Mouse (Mus musculus) mouse embryonic stem cell (cell line): ENCODE results near the gene Mctp2.

Source experiments
- in situ Hi-C, 2 experiments: fragments of 300-500 bp; cut with MboI; formaldehyde crosslinking; loops; 1 replicate in 1 of 2; 3 replicates in 1 of 2; pipeline ENCODE4 v1.14.3; 2019 to 2020; ENCODE audit warnings: low sequenced_read_pairs in 2 of 2, low pct_unique_long_range_greater_than_20kb in 1 of 2, mixed read lengths in 1 of 2; ENCODE audit not compliant: unreplicated experiment in 1 of 2

Mctp2 gene

GRCm38 (mm10) chr7:72215563-72216215, 90.7 kb downstream of the Mctp2 start:
- in situ Hi-C loops: no loop called here

DNA sequence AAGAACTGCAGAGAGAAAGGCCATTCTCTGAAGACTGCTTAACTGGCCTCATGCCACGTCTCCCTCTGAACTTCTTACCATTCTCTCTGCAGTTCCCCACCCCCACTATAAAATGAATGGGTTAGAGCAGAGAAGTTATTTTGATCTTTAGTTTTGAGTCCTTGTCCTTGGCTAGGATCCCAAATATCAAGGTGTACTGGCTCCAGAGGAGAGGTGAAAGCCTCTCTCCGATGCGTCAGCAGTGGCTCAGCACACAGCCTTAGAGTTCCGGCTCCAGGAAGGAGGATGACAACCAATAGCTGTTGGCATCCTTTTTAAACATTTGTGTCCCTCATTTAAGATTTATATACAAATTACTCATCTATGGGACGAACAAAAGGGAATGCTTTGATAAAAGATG, 96.2 kb downstream of the Mctp2 start:
- in situ Hi-C loops: no loop called here

- in situ Hi-C loops: no loop called here
Observed at GRCm38 (mm10) chr7:72209296-72209695, 97.1 kb downstream of the Mctp2 start.

DNA sequence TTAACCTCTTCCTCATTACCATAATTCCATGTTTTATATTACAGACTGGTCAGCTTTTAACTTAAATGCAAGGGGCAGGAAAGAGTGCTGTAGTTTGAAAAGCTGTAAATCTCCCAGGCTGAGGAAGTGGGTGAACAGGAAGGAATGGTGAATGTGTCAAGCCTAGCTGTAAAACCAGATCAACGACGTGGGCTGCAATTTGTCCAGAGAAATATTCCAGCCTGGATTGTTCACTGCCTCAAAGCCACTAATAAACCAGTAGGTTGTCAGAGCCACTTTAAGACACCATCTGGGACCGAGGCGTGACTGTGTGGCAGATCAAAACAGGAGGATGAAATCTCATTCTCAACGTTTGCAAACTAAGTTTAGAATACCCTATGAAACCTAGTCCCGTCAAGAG, 99.6 kb downstream of the Mctp2 start:
- in situ Hi-C loops: no loop called here

DNA sequence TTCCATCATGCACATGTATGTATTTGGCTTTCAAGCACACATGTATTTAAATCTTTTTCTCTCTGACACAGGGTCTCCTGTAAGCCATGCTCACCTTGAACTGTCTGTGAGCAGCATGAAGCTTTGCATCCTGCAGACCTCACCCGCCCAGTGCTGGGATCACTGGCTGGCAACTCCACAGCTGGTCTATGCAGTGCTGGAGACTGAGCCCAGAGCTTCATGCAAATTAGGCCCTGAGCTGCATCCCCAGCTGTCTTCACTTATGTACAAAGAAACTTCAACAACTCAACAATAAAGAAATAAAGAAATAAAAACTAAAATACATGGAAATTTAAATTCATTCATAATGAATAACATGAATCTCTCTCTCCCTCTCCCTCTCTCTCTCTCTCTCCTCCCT, 110.7 kb downstream of the Mctp2 start:
- in situ Hi-C loops: no loop called here

DNA sequence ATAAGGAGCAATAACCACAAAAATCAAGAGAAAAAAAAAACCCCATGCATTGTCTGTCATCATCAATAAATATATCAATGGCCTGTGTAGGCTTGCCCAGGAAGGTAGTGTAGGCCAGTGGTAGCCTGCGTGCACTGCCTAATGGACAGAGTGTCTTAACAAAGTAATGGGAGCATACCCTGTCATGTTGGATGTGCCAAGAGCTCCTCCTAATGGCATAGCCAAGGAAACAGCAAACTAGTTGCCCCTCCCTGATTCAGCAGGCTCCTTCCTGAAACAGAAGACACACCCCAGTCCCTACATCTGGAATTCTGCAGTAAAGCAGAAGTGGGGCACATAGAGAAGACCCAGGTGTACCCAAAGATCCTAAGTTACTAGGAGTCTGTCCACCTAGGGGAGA, 113.1 kb downstream of the Mctp2 start:
- in situ Hi-C loops: no loop called here

- in situ Hi-C loops: no loop called here
Observed at GRCm38 (mm10) chr7:72181651-72182050, 124.8 kb downstream of the Mctp2 start.

DNA sequence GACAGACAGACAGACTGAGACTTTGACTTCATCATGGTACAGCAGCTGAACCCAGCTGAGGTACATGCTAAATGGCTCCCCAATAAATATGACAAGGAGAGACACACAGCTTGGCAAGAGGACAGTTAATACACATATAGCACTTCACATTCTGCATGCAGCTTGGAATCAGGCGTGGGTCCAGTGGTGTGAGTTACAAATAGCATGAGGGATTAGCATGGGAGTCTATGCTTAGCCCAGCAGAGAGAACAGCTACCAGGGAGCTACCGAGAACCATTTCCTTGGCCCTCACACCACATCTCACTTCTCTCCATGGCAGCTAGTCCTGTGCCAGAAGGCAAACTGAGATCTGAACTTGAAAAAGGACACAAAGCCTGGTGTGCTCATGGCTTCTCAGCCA, 137.1 kb downstream of the Mctp2 start:
- in situ Hi-C loops: no loop called here

DNA sequence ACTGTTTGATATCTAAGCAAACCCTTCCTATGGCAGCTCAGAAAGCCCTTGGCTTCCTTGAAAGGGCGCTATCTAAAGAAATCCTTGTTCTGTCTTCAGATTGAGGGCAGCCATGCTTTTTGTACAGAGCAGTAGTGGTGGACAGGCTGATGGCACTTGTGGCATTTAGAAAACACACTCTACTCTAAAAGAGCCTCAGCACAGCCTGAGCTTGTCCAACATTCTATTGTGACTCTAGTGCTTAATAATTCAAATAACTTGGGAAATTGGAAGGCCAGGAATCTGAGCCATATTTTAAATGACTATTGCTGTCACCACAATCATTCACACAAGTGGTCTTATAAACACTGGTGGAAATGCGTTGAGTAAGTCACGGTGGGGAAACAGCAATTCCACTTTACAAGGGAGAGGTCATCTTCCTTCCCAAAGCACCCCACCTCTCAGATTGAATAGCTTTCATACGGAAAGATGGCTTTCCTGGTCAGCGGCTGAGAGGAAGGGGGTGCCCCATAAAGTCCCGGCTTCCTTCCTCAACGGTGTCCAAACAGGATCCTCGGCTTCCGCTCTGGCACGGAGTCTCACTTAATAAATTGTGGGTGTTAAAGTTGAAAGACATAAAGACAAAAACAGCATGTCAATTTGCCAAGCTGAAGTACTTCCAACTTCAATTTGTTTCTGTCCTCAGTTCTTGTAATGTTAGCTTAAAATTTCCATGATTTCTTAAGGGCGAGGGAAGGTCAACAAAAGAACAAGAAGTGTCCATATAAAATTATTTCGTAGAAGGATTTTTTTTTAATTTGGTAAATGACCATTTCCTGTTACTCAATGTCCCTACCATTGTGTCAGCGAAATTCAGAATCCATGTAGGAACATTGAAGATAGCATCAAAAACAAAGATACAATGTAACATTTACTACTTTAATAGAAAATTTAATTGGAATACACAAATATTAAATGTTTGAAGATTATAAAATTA, 140.4 kb downstream of the Mctp2 start:
- in situ Hi-C loops: no loop called here

DNA sequence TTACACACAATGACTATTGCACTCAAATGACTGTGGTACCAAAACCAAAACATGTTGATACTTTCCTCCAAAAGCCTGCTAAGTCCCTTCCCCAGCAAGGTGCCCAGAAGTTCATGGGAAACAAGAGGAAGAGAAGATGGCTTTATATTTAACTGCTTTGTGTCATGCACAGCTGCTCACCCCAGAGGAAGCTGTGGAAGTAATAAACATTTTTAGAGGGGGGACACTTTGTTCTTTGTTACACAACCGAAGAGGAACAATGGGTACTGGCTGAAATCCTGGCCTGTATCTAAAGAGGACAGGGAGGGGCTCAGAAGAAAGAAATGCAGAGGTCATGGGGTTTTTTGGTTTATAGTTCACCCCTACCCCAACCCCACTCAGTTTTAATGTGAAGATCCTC, 144.2 kb downstream of the Mctp2 start:
- in situ Hi-C loops: no loop called here

- in situ Hi-C loops: no loop called here
Observed at GRCm38 (mm10) chr7:72159513-72160063, 146.8 kb downstream of the Mctp2 start.

- in situ Hi-C loops: no loop called here
Observed at GRCm38 (mm10) chr7:72150799-72151708, 155.4 kb downstream of the Mctp2 start.

- in situ Hi-C loops: no loop called here
Observed at GRCm38 (mm10) chr7:72149073-72149472, 157.3 kb downstream of the Mctp2 start.

DNA sequence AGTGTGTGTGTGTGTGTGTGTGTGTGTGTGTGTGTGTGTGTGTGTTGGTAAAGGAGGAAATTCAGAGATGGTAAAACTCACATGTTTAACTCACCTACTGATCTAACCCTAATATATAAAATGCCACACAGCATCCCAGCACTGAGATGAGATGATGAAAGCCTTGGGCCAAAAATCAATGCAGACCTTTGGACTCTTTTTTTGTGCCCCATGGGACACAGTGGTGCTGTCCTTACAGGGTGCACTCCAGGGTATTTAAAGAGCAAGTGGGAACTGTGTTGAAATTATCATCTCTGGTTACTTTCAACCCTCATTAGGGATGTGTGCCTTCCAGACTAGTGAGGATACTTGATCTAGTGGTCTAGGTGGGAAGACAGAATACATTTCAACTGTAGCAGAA, 159.6 kb downstream of the Mctp2 start:
- in situ Hi-C loops: no loop called here

DNA sequence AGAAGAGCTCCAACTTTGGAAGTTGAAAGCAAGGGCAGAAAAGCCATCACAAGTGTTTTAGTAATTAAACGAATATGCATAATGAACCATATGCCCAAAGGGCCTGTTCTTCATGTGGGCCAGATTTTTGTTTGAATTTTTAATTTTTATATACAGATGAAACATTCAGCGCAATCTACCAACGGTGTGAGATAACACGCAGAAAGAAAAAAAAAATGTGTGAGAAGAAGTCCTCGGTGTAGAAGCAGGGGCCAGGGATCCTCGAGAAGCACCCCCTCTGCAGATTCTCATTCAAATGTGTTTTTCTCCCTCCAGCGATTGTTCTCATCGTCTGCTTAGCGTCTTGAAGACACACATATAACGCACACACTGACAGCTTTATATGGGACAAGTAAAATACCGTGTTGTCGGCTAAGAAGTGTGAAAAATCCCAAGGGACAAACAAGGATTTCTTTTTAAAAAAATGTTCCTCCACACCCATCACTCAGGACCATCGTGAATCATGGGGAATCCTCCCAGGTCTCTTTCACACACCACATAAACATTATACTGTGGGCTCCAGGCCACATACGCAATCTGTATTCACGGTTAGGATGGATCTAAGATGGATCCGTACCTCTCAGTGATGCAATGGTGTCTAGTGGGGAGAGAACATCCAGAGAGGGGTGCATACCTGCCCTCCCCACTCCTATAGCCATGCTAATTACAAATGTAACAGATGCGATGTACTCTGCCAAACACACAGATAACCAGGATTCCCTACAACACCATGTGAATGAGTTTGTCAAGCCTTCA, 160.5 kb downstream of the Mctp2 start:
- in situ Hi-C loops: no loop called here

GRCm38 (mm10) chr7:72138701-72139100, 167.7 kb downstream of the Mctp2 start:
- in situ Hi-C loops: no loop called here

DNA sequence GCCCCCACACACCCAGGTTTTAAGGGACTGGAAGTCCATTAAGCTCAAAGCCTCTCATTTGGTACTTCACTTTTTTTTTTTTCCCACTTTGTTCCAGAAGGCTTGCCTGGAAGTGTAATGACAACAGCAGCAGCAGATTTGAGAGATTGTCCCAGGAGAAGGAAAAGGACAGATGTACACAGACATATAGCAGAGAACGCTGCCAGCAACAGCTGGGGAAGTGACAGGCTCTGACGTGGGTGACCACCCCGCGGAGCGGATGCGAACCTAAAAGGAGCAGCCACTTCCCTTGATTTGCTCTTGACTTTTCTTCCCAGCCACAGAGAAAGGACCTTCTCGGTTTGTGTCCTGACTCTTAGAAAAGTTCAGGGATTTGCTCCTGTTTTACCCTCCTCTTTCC, 185.4 kb downstream of the Mctp2 start:
- in situ Hi-C loops: no loop called here

GRCm38 (mm10) chr7:72119713-72120112, 186.7 kb downstream of the Mctp2 start:
- in situ Hi-C loops: no loop called here
